Mouse (Mus musculus) embryo, embryonic 10.5 days (tissue): Measurements from ENCODE around the gene Slc25a24.

ENCODE experiments used
- DNase-seq: peaks from one replicate; pipeline ENCODE4 v3.0.0-alpha.2; 2015; ENCODE audit warnings: low spot score

Slc25a24 gene

GRCm38 (mm10) chr3:109169121-109169520 lies 46.2 kb downstream of the Slc25a24 start:
- no peak for DNase-seq

GRCm38 (mm10) chr3:109171070-109171778 lies 48.3 kb downstream of the Slc25a24 start:
- DNase-seq = peak; percentile 83

GRCm38 (mm10) chr3:109174394-109174793 lies 51.4 kb downstream of the Slc25a24 start:
- DNase-seq = no peak

- DNase-seq = peak; percentile 10
These were observed 55.8 kb downstream of the Slc25a24 start for GRCm38 (mm10) chr3:109178705-109179104.

DNA sequence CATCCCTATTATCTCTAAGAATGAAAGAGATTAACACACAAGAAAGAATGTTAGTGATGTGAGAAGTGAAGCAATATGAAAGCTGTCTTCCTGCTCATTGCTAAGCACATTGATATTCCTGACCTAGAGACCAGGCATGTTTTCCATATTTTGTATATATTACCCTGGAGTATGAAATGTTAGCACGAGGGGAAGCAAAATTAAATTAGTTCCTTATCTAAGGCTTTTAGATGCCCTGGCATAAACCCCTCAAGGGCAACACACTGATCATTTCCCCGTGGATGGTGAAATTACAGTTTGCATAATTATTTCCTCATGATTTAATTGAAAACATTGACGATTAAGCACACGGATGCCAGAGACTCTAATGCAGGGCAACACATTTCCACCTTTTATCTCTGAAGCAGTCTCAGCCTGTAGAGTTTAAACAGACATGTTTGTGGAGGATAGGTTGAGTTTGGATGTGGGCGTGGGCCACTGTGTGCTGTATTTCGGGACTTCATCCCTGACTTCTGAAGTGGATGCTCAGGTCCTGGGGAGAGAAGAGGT lies 56.7 kb downstream of the Slc25a24 start:
- DNase-seq = no peak

GRCm38 (mm10) chr3:109196166-109196565 lies 73.2 kb downstream of the Slc25a24 start:
- DNase-seq = no peak

DNA sequence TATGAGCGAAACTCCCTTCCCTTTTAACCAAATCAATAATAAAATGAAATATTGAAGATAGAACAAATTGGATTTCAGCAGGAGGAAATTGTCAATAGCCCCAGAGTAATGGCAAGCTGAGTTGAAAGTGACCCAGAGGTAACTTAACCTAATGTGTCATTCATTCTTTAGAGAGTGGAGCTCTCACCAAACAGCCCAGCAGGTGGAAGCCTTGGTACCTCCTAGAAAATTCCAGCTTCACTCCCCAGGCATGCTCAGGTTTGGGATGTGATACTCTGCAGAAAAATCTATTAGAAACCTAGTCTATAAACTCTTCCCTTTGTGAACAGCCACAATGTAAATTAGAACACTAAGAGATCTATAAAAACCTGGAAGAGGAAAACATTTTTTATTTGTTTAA lies 76.3 kb downstream of the Slc25a24 start:
- no peak for DNase-seq

DNA sequence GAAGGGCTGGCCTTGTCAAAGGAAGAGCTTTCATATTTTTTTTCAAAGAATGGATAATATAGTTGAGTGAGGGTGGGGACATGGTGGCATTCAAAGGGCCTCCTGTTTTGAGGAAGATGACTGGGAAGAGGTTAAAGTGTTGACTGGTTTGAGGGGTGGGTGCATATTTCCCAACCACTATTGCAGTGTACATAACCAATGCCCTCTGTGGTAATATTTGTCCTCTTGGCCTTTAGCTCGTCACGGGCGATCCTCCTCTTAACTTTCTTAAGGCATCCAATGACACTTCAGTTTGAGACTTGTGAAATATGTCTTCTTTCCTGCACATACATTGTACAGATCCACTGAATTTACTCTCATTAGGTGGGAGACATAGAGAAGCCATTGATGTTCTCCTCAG lies 89.4 kb downstream of the Slc25a24 start:
- no peak for DNase-seq

DNA sequence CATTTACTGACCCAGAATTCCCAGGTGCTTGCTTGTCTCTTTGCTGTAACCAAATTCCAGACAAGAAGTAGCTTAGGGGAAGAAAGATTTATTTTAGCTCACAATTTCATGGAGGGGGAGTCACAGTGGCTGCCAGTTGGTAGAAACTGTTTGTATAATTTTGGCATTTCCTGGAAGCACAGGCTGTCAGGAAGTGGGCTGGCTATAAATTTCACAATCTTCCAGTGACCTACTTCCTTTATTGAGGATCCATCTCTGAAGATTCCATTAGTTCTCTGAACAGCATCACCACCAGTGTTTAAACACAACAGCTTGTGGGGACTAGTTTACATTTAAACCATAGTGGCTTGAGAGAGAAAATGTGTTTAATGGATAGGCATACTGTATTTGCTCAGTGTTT lies 93.4 kb downstream of the Slc25a24 start:
- DNase-seq = no peak
